Mouse (Mus musculus): ENCODE measurements around the gene Chchd3. TPM values are rescaled to one million over a fixed set of nuclear protein-coding genes. Genes with fewer than 3 reads are reported as not detected.

The Chchd3 gene
- polyA plus RNA-seq, 1 experiment from 2014 or later: 59.2 TPM

GRCm38 (mm10) chr6:32949702-32950101 is 110.4 kb downstream of the Chchd3 start:
- no peaks in the 10 kb centered on the region for H3K27me3 ChIP-seq (replicated peaks; ENCODE audit: insufficient read depth, low read length)
- H3K4me2 ChIP-seq (replicated peaks; ENCODE audit: low read depth, low read length): no peak overlapping the region
- H3K9me3 ChIP-seq (ENCODE audit: low read length): no peaks in the 10 kb centered on the region
- no peak overlapping the region for H3K9ac ChIP-seq (replicated peaks; ENCODE audit: low read depth)
- 95% methylated on average over 3 of the region's 3 CpGs for WGBS
- H3K36me3 ChIP-seq (ENCODE audit: insufficient read depth, low read length): no peaks in the 10 kb centered on the region
- H3K27ac ChIP-seq (ENCODE audit: low read length): no peak overlapping the region
- no peak overlapping the region for H3K4me3 ChIP-seq (ENCODE audit: low read depth, low read length)
- 0 out of 2 replicates have a peak, but pooled peaks cover 5% of the 10 kb centered on the region for H3K4me1 ChIP-seq (ENCODE audit: insufficient read depth, low read depth, low read length)
- TF ChIP-seq CTCF (IDR thresholded peaks at IDR 0.05): no peak
- TF ChIP-seq EP300 (IDR thresholded peaks at IDR 0.05): no peak
- DNase-seq (ENCODE audit: low spot score): no peak
- ATAC-seq: no peak

- no peak overlapping the region for H3K4me2 ChIP-seq (replicated peaks; ENCODE audit: low read depth, low read length)
- 0 out of 2 replicates have a peak, but pooled peaks cover 5% of the 10 kb centered on the region for H3K4me1 ChIP-seq (ENCODE audit: insufficient read depth, low read depth, low read length)
- H3K9me3 ChIP-seq (ENCODE audit: low read length): no peaks in the 10 kb centered on the region
- H3K27ac ChIP-seq (ENCODE audit: low read length): no peak overlapping the region
- H3K9ac ChIP-seq (replicated peaks; ENCODE audit: low read depth): no peak overlapping the region
- no peaks in the 10 kb centered on the region for H3K27me3 ChIP-seq (replicated peaks; ENCODE audit: insufficient read depth, low read length)
- H3K4me3 ChIP-seq (ENCODE audit: low read depth, low read length): no peak overlapping the region
- WGBS: 41% methylated on average over 6 of the region's 6 CpGs
- DNase-seq (ENCODE audit: low spot score) (no peak), ATAC-seq (no peak)
- H3K36me3 ChIP-seq (ENCODE audit: insufficient read depth, low read length): no peaks in the 10 kb centered on the region
- no peak for TF ChIP-seq EP300 (IDR thresholded peaks at IDR 0.05)
- no peak for TF ChIP-seq CTCF (IDR thresholded peaks at IDR 0.05)
Measured at GRCm38 (mm10) chr6:32947225-32947624, 112.8 kb downstream of the Chchd3 start.

GRCm38 (mm10) chr6:32944956-32945355 is 115.1 kb downstream of the Chchd3 start:
- H3K9me3 ChIP-seq (ENCODE audit: low read length): no peaks in the 10 kb centered on the region
- H3K4me1 ChIP-seq (ENCODE audit: insufficient read depth, low read depth, low read length): no peaks in the 10 kb centered on the region
- WGBS: 61% methylated on average over 1 of the region's 1 CpGs
- TF ChIP-seq EP300 (IDR thresholded peaks at IDR 0.05) (peak; percentile 93), CTCF (IDR thresholded peaks at IDR 0.05) (no peak)
- ATAC-seq: peak; percentile 82
- H3K27ac ChIP-seq (ENCODE audit: low read length): no peak overlapping the region
- no peaks in the 10 kb centered on the region for H3K27me3 ChIP-seq (replicated peaks; ENCODE audit: insufficient read depth, low read length)
- H3K9ac ChIP-seq (replicated peaks; ENCODE audit: low read depth): no peak overlapping the region
- no peaks in the 10 kb centered on the region for H3K36me3 ChIP-seq (ENCODE audit: insufficient read depth, low read length)
- peak; percentile 81 for DNase-seq (ENCODE audit: low spot score)
- no peak overlapping the region for H3K4me3 ChIP-seq (ENCODE audit: low read depth, low read length)
- H3K4me2 ChIP-seq (replicated peaks; ENCODE audit: low read depth, low read length): no peak overlapping the region

GRCm38 (mm10) chr6:32943651-32944050 is 116.4 kb downstream of the Chchd3 start:
- DNase-seq (ENCODE audit: low spot score) (no peak), ATAC-seq (no peak)
- TF ChIP-seq EP300 (IDR thresholded peaks at IDR 0.05) (no peak), CTCF (IDR thresholded peaks at IDR 0.05) (no peak)
- Histone ChIP-seq H3K27ac (ENCODE audit: low read length) (no peak overlapping the region), H3K27me3 (replicated peaks; ENCODE audit: insufficient read depth, low read length) (no peaks in the 10 kb centered on the region), H3K4me3 (ENCODE audit: low read depth, low read length) (no peak overlapping the region), H3K4me1 (ENCODE audit: insufficient read depth, low read depth, low read length) (no peaks in the 10 kb centered on the region), H3K36me3 (ENCODE audit: insufficient read depth, low read length) (no peaks in the 10 kb centered on the region), H3K9me3 (ENCODE audit: low read length) (no peaks in the 10 kb centered on the region), H3K4me2 (replicated peaks; ENCODE audit: low read depth, low read length) (no peak overlapping the region), H3K9ac (replicated peaks; ENCODE audit: low read depth) (no peak overlapping the region)
- 74% methylated on average over 4 of the region's 4 CpGs for WGBS

GRCm38 (mm10) chr6:32940299-32940698 is 119.8 kb downstream of the Chchd3 start:
- no peaks in the 10 kb centered on the region for H3K9me3 ChIP-seq (ENCODE audit: low read length)
- 43% methylated on average over 11 of the region's 11 CpGs for WGBS
- H3K9ac ChIP-seq (replicated peaks; ENCODE audit: low read depth): no peak overlapping the region
- H3K4me1 ChIP-seq (ENCODE audit: insufficient read depth, low read depth, low read length): no peaks in the 10 kb centered on the region
- DNase-seq (ENCODE audit: low spot score): no peak
- no peak overlapping the region for H3K27ac ChIP-seq (ENCODE audit: low read length)
- H3K4me3 ChIP-seq (ENCODE audit: low read depth, low read length): no peak overlapping the region
- H3K27me3 ChIP-seq (replicated peaks; ENCODE audit: insufficient read depth, low read length): no peaks in the 10 kb centered on the region
- TF ChIP-seq CTCF (IDR thresholded peaks at IDR 0.05): no peak
- no peak for TF ChIP-seq EP300 (IDR thresholded peaks at IDR 0.05)
- H3K4me2 ChIP-seq (replicated peaks; ENCODE audit: low read depth, low read length): peak overlapping the region; percentile 17; the same call in 1 of the 2 replicates
- no peak for ATAC-seq
- no peaks in the 10 kb centered on the region for H3K36me3 ChIP-seq (ENCODE audit: insufficient read depth, low read length)

GRCm38 (mm10) chr6:32937643-32938042 is 122.4 kb downstream of the Chchd3 start:
- H3K4me1 ChIP-seq (ENCODE audit: insufficient read depth, low read depth, low read length): no peaks in the 10 kb centered on the region
- TF ChIP-seq CTCF (IDR thresholded peaks at IDR 0.05): no peak
- no peak for TF ChIP-seq EP300 (IDR thresholded peaks at IDR 0.05)
- no peaks in the 10 kb centered on the region for H3K27me3 ChIP-seq (replicated peaks; ENCODE audit: insufficient read depth, low read length)
- DNase-seq (ENCODE audit: low spot score): no peak
- H3K9me3 ChIP-seq (ENCODE audit: low read length): no peaks in the 10 kb centered on the region
- no peak overlapping the region for H3K4me3 ChIP-seq (ENCODE audit: low read depth, low read length)
- no peak overlapping the region for H3K9ac ChIP-seq (replicated peaks; ENCODE audit: low read depth)
- H3K4me2 ChIP-seq (replicated peaks; ENCODE audit: low read depth, low read length): no peak overlapping the region
- no peak overlapping the region for H3K27ac ChIP-seq (ENCODE audit: low read length)
- no peaks in the 10 kb centered on the region for H3K36me3 ChIP-seq (ENCODE audit: insufficient read depth, low read length)
- 86% methylated on average over 1 of the region's 1 CpGs for WGBS
- no peak for ATAC-seq

GRCm38 (mm10) chr6:32936794-32937193 is 123.3 kb downstream of the Chchd3 start:
- no peak overlapping the region for H3K9ac ChIP-seq (replicated peaks; ENCODE audit: low read depth)
- H3K4me1 ChIP-seq (ENCODE audit: insufficient read depth, low read depth, low read length): no peaks in the 10 kb centered on the region
- 55% methylated on average over 3 of the region's 3 CpGs for WGBS
- no peak overlapping the region for H3K4me2 ChIP-seq (replicated peaks; ENCODE audit: low read depth, low read length)
- no peak overlapping the region for H3K27ac ChIP-seq (ENCODE audit: low read length)
- no peak for DNase-seq (ENCODE audit: low spot score)
- no peak overlapping the region for H3K4me3 ChIP-seq (ENCODE audit: low read depth, low read length)
- H3K9me3 ChIP-seq (ENCODE audit: low read length): no peaks in the 10 kb centered on the region
- no peaks in the 10 kb centered on the region for H3K27me3 ChIP-seq (replicated peaks; ENCODE audit: insufficient read depth, low read length)
- TF ChIP-seq CTCF (IDR thresholded peaks at IDR 0.05): no peak
- no peak for TF ChIP-seq EP300 (IDR thresholded peaks at IDR 0.05)
- no peak for ATAC-seq
- no peaks in the 10 kb centered on the region for H3K36me3 ChIP-seq (ENCODE audit: insufficient read depth, low read length)
